Mouse (Mus musculus) megakaryocyte, embryonic 14.5 days (primary cell): ENCODE measurements around the gene BC107364.
"Not testable (repeated sequence)": the region's sequence is repeated elsewhere in the genome, so short reads cannot be mapped to it uniquely, and the experiment has no call there.

ENCODE experiments used
- FLI1 ChIP-seq: IDR thresholded peaks from 2 replicates; pipeline ENCODE4 v1.6.1; 2012; ENCODE audit warnings: low read length, inconsistent platforms, mixed read lengths
- GATA1 ChIP-seq: IDR thresholded peaks from 3 replicates; pipeline ENCODE4 v1.6.1; 2012; ENCODE audit warnings: mixed read lengths, low read length, inconsistent platforms, borderline replicate concordance

GRCm38 (mm10) chr3:96496620-96497275, 44.6 kb upstream of the BC107364 start:
- not testable (repeated sequence) for TF ChIP-seq GATA1, FLI1
